Mouse (Mus musculus) embryo, embryonic 11.5 days (tissue): ENCODE measurements around the gene Cyb561d1.

Experiments
- DNase-seq: peaks from one replicate; pipeline ENCODE4 v3.0.0-alpha.2; 2012; ENCODE audit warnings: low read depth, low spot score

The Cyb561d1 gene

DNA sequence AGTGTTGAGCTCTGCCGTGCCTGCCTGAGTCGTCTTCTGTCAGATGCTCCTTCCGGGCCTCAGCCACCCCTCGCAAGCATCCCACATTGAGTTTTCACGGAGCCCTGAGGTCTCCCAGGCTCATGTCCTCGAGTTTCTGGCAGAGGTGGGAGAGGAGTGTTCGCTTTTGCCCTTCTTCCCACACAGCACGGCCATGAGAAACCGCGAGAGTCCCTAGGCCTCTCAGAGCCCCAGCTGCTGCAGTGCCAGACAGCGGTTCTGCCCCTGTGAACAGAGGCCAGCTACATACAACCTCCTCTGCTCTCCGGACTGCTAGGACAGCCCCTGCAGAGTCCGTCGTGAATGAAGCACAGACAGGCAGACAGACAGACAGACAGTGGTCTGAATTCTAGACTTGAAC is 33.5 kb downstream of the Cyb561d1 start:
- no peak for DNase-seq

GRCm38 (mm10) chr3:108166486-108167211 is 34.4 kb downstream of the Cyb561d1 start:
- DNase-seq, result peak; percentile 63

- no peak for DNase-seq
Observed at GRCm38 (mm10) chr3:108165532-108166315, 35.3 kb downstream of the Cyb561d1 start.

DNA sequence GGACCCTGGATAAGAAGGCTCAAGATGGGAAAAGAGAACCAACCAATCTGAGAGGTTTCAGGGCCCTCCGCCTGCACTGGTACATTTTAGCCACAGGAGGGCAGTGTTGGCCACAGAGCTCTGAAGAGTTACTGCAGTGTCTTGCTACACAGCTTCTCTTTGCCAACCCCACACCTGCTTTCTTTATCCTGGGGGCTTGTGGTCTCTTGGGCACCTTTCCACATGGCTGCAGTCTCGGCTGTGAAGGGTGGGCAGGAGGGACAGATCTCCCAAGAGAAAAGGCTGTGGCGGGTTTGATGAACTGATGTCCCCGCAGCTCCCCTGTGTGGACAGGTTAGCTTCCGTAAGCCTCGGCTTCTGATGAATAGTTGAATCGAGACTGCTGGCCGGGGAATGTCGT is 36.2 kb downstream of the Cyb561d1 start:
- peak; percentile 68 for DNase-seq

DNA sequence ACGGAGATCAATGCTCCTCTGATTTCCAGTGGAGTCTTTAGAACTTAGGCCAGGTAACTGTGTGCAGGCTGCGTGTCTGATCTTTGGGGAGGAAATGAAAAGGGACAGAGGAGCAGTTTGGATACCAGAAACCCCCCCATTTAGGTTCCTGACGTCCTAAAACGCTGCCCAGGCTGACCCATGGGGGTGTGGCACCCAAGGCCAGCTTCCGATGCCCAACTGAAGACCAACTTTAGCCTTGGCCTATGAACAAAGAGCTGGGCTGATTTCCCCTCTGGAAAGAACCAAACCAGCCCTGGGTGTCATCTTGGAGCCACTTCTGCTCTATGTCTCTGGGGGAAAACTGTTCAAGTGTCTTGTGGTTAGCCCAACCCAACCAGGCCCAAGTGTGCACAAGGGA is 36.9 kb downstream of the Cyb561d1 start:
- no peak for DNase-seq

GRCm38 (mm10) chr3:108158383-108159037 is 42.5 kb downstream of the Cyb561d1 start:
- DNase-seq, result no peak

DNA sequence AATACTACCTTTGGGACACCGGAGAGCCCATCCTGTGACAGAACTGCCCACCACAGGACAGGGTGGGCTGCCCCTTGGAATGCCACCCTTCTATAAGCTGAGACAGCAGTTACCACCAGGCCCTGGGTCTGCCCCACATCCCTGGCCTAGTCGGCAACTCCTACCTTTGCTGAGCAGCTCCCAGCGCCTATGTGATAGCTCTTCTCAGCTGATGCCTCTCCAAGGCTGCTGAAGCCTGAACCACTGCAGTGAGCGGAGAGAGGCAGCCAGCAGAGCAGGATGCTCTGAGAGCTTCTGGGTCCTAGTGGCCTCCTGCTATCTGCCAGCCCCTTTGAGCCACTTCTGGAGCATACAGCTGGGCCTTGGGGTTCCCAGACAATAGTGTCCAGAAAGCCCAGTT is 46.4 kb downstream of the Cyb561d1 start, which contains the start of gene Gpr61:
Gpr61 (minus strand) TSS at position 227 of the 400 bp plus-strand sequence.
- no peak for DNase-seq

- no peak for DNase-seq
Observed at GRCm38 (mm10) chr3:108152290-108152689, 48.7 kb downstream of the Cyb561d1 start.

DNA sequence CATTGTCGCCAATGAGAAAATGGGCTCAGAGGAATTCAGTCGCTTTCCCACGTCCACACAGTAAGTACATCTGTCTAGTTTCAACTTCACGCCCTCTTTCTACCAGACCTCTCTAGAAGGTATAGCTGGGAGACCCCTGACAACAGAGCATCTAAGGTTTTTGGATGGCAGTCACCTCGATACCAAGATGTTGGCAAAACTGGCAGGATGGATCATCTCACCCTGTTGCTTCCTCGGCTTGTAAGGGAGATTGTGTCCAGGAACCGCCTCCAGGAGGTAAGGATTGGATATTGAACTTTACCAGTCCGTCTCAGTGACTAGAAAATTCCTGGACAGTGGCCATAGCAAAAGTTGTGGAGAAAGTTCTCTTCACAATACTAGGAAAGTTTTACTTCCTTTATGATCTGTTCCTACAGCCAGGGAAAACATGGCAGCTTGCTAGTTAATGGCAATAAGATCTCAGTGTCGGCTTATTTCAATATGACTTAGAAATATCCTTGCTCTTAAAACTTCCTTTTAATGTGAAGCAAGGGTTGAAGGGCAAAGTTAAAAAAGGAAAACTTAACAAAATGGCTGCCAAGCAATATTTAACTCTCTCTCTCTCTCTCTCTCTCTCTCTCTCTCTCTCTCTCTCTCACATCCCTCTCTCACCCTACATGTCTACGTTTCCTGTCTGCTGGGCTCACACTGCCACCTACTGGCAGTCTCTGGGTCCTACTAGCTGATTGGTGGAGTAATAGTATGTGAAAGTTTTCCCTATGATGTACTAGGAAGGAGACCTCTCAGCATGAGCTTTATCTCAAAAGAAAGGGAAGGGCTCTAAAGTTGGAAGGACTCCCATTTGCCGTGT is 53.4 kb downstream of the Cyb561d1 start:
- peak; percentile 87 for DNase-seq

DNA sequence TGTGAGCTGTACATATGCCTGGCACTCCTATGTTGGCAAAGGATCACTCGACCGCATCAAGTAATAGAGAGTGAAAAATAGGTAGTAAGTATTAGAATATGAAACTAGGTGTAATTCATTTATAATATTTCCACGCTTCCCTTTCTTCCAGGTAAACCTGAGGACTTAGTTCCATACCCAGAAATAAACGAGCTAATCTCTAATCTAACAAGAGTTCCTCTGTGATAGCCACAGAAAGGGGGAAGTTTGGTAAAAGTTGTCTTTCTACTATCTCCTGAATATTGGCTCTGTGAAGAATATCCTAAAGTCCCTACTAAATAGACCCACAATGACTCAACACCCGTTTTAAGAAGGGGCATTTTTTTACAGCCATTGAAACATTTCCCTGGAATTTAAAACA is 54.3 kb downstream of the Cyb561d1 start:
- DNase-seq, result no peak
